ENCODE assay signal across 11 mouse cellular contexts in the genomic region with DNA sequence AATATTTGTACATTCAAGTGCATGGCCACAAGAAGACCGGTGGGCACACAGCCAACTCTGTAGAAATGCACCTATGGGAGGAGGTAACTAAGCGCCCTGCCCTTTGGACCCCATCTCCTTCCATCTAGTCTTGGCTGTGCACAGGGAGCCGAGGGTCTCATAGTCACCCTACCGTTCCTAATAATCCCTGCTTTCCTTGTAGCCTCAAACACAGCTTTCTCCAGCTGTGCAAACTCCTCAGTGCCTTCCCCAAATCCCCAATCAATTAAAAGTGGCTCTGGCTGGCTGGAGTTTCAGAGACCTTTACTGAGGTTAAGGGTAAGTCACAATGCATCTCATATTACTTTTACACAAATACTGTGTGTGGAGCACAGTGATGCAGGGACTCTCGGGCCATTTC.
DNase-seq lines count a peak whose midpoint lies in the region; ATAC-seq and TF ChIP-seq lines count a peak whose summit lies in the region.
"Had no signal": no experiment of that assay in that cellular context is flagged by ENCODE, and none has a peak within 500 bp of the region (broad histone marks: within the 10 kb centered on the region; RNA-seq: fewer than 3 reads in every experiment).

No protein-coding gene starts in this region.

- H3K4me2 ChIP-seq in embryonic facial prominence, embryonic 14.5 days (ENCODE audit: low read depth, low read length): no peak overlapping the region
- no peak overlapping the region for H3K4me2 ChIP-seq in kidney, postnatal 0 days (ENCODE audit: low read length)
- H3K4me2 ChIP-seq: forebrain, embryonic 15.5 days; lung, embryonic 15.5 days had no signal

- no peaks in the 10 kb centered on the region for H3K9me3 ChIP-seq in embryonic facial prominence, embryonic 14.5 days (ENCODE audit: control insufficient read depth, low read length)
- H3K9me3 ChIP-seq in kidney, postnatal 0 days (replicated peaks; ENCODE audit: low read length): no peaks in the 10 kb centered on the region
- H3K9me3 ChIP-seq: forebrain, embryonic 15.5 days; lung, embryonic 15.5 days had no signal

- intact Hi-C loops in left cerebral cortex, postnatal 25 days (cut with DNase I): no loop called here

- DNase-seq in lung, adult 18-20 months: peak; percentile 11
- DNase-seq in lung, postnatal 25 days (ENCODE audit: low spot score): no peak
- peak; percentile 49 for DNase-seq in embryonic facial prominence, embryonic 14.5 days (ENCODE audit: low spot score)
- peak; percentile 66 for DNase-seq in kidney, postnatal 0 days (ENCODE audit: low spot score)
- DNase-seq in lung, postnatal 36 days: peak; percentile 17
- no peak for DNase-seq in left cerebral cortex, postnatal 25 days (ENCODE audit: low spot score in 2 of 2)
- DNase-seq in adrenal gland, adult (ENCODE audit: inconsistent age in 2 of 2, low spot score in 1 of 2): no peak
- DNase-seq: adrenal gland, adult 8-10 months had no signal

- H3K9ac ChIP-seq in embryonic facial prominence, embryonic 14.5 days (ENCODE audit: low read depth, low read length): no peak overlapping the region
- no peak overlapping the region for H3K9ac ChIP-seq in kidney, postnatal 0 days (ENCODE audit: low read depth, low read length)
- H3K9ac ChIP-seq: forebrain, embryonic 15.5 days; lung, embryonic 15.5 days had no signal

- 30% methylated on average over 5 of the region's 5 CpGs for WGBS in embryonic facial prominence, embryonic 14.5 days
- 22% methylated on average over 5 of the region's 5 CpGs for WGBS in kidney, postnatal 0 days

- TF ChIP-seq CTCF in kidney, postnatal 0 days (IDR thresholded peaks at IDR 0.05; ENCODE audit: low read depth): no peak

- H3K27ac ChIP-seq in embryonic facial prominence, embryonic 14.5 days (replicated peaks; ENCODE audit: low read depth, low read length): no peak overlapping the region
- no peak overlapping the region for H3K27ac ChIP-seq in kidney, postnatal 0 days
- H3K27ac ChIP-seq: forebrain, embryonic 15.5 days; lung, embryonic 15.5 days had no signal

- no peak overlapping the region for H3K4me3 ChIP-seq in embryonic facial prominence, embryonic 14.5 days (ENCODE audit: low read depth, low read length)
- H3K4me3 ChIP-seq in kidney, postnatal 0 days (replicated peaks; ENCODE audit: low read depth, low read length): no peak overlapping the region
- H3K4me3 ChIP-seq: forebrain, embryonic 15.5 days; lung, embryonic 15.5 days had no signal

- no peaks in the 10 kb centered on the region for H3K36me3 ChIP-seq in embryonic facial prominence, embryonic 14.5 days (ENCODE audit: control insufficient read depth, insufficient read depth, low read length)
- H3K36me3 ChIP-seq in kidney, postnatal 0 days (ENCODE audit: insufficient read depth, low read length): no peaks in the 10 kb centered on the region
- H3K36me3 ChIP-seq: forebrain, embryonic 15.5 days; lung, embryonic 15.5 days had no signal

- H3K4me1 ChIP-seq in embryonic facial prominence, embryonic 14.5 days (ENCODE audit: control insufficient read depth, insufficient read depth, low read length): peaks cover 9% of the 10 kb centered on the region; the same call in 1 of the 2 replicates
- peaks cover 10% of the 10 kb centered on the region for H3K4me1 ChIP-seq in kidney, postnatal 0 days (replicated peaks; ENCODE audit: insufficient read depth, low read length)

- peak; percentile 50; the same call in 1 of the 2 replicates for ATAC-seq in embryonic facial prominence, embryonic 14.5 days (ENCODE audit: low read depth)
- ATAC-seq in kidney, postnatal 0 days (replicated peaks; ENCODE audit: low FRiP score, low read depth): no peak; the same call in 1 of the 2 replicates
- no peak for ATAC-seq in cerebellum, adult (ENCODE audit: insufficient number of reproducible peaks, low FRiP score, low TSS enrichment)
- ATAC-seq: forebrain, embryonic 15.5 days had no signal

- no peaks in the 10 kb centered on the region for H3K27me3 ChIP-seq in embryonic facial prominence, embryonic 14.5 days (replicated peaks; ENCODE audit: control insufficient read depth, insufficient read depth, low read length)
- H3K27me3 ChIP-seq in kidney, postnatal 0 days (ENCODE audit: insufficient read depth, low read length): no peaks in the 10 kb centered on the region
- H3K27me3 ChIP-seq: forebrain, embryonic 15.5 days; lung, embryonic 15.5 days had no signal

Comparison
In these comparisons a context has a peak if more than half of its experiments do, and no peak if none do; other contexts are left out.
1. DNase-seq: peak in lung, adult 18-20 months (2 of 2), embryonic facial prominence, embryonic 14.5 days (single experiment), kidney, postnatal 0 days (single experiment) and lung, postnatal 36 days (single experiment); none in lung, postnatal 25 days (single experiment), left cerebral cortex, postnatal 25 days (0 of 2) and adrenal gland, adult (0 of 2).